Mouse (Mus musculus): ENCODE data around the gene Wnt16.

GRCm38 (mm10) chr6:22340779-22341178 lies 52.8 kb downstream of the Wnt16 start:
- TF ChIP-seq POLR2A (IDR thresholded peaks at IDR 0.05; ENCODE audit: borderline replicate concordance, low read depth, low read length) (no peak), CTCF (IDR thresholded peaks at IDR 0.05; ENCODE audit: low read depth, low read length) (no peak)

Data from bone marrow macrophage, adult 2 months (primary cell).